Mouse (Mus musculus) kidney, postnatal 14 days (tissue): Measurements from ENCODE around the gene Gm17655.
"Not testable (repeated sequence)": the region's sequence is repeated elsewhere in the genome, so short reads cannot be mapped to it uniquely, and the experiment has no call there.

Experiments used
- DNase-seq: peaks from one replicate; pipeline ENCODE4 v3.0.0; 2022; ENCODE audit warnings: mixed read lengths

Gm17655 gene

DNA sequence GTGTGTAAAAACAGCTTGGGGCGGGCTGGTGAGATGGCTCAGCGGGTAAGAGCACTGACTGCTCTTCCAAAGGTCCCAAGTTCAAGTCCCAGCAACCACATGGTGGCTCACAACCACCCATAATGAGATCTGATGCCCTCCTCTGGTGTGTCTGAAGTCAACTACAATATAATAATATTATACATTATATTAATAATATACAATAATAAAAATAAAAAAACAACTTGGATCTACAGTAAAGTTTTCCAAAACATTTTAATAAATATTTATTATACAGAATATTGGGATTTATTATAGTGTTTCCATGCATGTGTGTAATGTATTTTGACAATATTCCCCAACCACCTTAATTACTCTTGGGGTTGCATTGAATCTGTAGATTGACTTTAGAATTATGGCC is at the start of gene Gm17655:
Gene Gm17655 (minus strand): TSS at position 101 of the 400 bp plus-strand sequence.
- not testable (repeated sequence) for DNase-seq

DNA sequence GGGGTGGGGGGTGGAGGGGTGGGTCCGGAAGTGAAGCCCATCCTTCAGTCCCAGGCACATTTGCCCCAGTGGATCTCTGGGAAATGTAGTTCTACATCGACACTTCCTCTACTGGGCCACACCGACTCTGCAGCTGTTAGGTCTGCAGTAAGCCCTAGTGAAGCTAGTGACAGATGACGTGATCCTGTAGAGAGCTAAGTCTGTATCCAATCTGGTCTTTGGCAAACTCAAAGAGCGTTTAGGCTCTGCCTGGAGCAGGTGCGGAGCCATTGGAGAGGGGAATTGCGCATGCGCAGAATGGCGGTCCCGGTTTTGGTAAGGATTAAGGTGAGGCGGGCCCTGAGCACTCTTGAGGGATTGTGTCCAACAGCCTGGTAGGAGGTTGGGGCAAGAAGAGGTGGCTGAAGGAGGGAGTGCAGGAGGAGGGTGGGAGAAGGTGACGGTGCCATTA is 37.7 kb upstream of the Gm17655 start, which contains the start of gene Zfp605:
Gene Zfp605 (plus strand): TSS at position 102 of the 451 bp plus-strand sequence.
- peak; percentile 91 for DNase-seq

DNA sequence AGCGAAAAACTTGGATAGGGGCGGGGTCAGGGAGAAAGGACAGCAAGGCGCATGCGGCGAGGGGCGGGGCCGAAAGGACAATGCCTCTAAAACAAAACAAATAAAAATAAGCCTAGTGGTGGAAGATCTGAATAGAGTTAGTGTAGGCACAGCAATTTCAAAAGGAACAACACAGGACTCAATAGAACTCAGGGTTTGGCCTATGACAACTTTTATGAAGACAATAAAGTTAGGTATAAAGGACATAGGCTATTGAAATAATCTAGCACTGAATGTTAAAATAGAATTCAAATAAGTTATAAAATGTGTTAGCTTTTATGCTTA is 36.0 kb upstream of the Gm17655 start:
- no peak for DNase-seq

DNA sequence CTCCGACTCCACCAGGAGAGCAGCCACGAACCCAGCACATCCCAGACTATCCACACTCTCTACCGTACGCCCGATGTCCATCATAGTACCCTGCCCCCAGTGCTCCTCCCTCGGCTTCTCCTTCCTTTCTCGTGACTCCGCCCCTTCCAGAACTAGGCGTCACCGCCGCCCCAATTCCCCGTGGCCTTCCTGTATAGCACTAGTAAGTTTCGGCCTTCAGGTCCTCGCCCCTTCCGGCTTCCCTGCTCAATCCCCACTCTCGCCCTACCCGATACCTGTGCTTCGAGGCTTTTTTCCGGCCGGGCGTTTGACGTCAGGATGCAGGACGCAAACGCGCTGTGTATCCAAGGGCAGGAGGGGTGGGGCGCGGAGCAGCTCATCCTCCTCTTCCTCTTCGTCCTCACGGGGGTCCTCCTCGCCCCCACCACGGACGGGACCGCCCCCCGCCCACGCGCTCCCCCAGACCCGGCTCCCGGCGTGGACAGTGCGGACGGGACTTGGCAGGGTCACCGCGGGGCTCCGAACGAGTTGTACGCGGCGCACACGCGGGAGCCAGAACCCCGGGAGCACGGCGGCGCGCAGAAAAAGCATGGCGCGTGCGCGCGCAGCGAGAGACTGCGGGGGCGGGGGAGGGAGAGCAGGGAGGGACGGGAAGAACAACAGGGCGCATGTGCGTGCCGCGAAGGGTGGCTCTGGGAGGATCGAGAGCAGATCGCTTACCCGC is 35.4 kb upstream of the Gm17655 start, which contains the start of gene Gtpbp6:
Gene Gtpbp6 (minus strand): TSS at position 617 of the 724 bp plus-strand sequence.
- DNase-seq: peak; percentile 98

DNA sequence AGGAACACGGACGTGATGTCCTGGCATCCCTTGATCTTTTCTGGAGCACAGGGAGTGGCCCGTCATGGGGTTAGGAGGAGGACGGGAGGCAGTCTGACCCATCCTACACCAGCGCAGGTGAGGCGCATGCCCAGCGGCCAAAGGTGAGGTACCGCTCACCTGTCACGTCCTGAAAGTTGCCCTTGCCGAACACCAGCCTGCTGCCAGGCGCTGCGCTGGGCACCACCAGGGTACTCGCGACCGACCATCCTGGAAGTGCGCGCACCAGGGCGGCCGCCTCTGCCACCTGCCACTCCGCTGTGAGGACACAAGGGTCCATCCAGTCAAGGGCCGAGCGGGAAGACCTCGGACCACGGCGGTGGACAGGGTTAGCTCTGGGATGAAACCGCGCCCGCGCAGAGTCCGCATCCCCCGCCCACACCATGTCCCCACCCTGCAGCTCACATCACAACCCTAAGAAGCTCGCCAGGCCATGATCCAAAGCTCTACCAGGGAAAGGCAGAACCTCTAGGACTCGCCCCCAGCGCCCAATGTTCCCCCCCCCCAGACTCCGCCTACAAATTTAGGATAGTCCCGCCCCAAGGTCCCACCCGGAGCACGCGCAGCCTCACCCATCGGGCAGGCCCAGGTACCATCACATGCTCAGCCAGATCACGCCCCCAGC is 34.7 kb upstream of the Gm17655 start:
- DNase-seq: peak; percentile 8

DNA sequence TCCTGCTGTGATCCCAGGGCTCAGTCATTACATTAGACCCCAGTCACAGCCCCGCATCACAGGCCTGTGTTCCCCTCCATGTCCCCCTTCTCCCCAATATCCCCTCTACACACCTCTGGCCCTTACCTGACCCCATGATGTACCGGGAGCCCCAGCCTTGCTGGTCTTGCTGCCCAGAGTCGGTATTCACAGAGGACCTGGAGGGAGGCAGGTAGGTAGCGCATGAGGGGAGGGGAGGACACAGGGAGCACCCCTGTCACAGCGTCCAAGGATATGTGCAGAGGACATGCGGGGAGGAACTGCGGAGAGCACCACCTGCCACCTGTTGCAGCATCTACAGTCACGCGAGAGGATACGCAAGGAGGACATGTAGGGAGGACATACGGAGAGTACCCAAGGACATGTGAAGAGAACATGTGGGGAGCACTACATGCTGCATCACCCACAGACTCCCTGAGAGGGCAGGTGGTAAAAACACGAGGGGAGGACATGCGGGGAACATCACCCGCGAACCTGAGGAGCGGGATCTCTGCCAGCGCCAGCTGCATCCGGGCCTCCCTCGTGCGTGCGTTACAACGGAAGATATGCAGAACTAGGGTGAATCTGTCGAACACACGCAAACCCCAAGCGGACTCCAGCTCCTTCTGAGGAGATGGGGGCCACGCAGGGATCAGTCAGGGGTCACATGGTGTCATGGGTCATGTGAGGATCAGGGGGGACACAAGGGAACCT is 34.0 kb upstream of the Gm17655 start:
- DNase-seq: no peak

DNA sequence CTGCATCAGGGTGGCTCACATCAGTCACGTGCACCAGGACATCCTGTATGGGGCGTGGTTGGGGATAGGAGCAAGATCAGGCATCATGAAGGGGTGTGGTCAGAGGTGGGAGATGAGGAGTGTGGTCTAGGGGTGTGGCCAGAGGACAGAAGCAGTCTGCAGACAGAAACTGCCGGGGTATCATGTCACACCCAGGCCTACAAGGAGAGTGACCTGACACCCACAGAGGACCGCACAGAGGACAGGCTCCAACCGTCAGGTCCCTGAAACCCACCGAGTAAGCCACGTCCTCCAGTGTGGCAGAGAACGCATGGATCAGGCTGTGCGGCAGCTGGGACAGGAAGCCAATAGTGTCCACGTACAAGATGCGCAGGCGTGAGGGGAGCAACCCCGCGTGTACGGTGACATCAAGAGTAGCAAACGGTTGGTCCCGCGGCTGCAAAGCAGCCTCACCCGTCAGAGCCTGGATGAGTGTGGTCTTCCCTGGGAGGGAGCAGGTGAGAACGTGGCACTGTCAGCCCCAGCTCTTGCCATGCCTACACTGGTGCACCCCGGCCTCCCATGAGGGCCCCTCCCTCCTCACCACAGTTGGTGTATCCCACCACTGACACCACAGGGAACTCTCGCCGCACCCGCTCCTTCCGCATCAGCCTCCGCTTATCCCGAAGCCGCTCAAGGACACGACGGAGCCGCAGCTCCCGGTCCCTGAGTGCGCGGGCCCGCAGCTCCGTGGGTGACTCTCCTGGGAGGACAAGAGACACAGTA is 32.5 kb upstream of the Gm17655 start:
- no peak for DNase-seq

DNA sequence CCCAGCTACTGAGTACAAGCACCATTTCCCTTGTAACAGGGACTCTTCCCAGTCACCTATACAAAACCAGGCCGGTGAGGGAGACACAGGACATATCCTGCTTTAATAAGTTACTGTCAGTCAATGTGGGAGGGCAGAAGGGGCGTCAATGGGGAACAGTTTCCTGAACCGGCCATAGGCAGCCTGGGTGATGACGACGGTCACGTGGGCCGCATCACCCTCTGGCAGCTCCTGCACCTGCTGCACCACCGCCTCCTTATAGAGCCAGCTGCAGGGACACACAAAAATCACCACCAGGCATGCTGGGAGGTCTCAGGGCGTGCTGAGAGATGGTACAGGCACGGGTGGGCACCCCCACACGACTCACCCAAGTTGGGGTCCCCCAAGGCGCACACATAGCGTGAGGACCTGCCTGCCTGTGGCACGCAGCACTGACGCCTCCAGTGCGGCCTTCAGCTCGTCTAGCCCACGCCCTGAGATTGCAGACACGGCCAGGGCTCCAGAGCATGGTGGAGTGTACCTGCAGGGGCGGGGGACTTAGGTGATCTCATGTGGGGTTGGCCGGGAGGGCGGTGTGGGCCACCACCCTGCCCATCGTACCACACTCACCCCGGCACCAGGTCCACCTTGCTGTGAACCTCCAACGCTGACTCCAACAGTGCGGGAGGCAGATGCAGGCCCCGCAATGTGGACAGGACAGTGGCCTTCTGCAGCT is 31.7 kb upstream of the Gm17655 start:
- no peak for DNase-seq

DNA sequence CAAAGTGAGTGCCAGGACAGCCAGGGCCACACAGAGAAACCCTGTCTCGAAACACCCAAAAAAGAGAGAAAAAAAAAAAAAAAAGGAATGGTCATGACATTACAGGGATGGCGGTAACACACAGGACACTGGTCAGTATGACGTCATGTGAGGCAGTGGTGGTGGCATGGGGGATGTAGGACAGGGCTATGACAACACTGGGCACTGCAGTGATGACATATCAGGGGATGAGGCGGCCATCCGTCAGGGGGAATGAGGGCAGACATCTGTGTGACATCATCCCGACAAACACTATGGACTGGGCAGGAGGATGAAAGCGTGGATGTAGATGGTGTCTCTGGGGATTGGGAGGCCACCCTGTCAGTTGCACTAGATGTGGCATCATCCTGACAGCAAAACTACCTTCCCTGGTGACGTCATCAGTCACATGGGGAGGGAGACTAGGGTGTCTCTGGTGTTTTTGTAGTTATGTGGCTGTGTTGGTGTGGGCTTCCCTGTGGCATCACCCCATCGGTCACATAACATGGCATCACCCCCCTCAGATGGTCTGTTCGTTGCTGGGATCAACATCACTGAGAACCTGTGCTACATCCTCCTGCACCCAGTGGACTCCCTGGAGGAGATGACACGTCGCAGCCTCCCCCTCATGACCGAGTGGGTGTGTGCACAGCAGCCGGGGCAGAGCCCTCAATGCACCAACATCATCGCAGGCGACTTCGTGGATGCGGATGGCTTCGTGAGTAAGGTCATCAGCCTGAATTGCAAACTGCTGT is 30.7 kb upstream of the Gm17655 start:
- no peak for DNase-seq

DNA sequence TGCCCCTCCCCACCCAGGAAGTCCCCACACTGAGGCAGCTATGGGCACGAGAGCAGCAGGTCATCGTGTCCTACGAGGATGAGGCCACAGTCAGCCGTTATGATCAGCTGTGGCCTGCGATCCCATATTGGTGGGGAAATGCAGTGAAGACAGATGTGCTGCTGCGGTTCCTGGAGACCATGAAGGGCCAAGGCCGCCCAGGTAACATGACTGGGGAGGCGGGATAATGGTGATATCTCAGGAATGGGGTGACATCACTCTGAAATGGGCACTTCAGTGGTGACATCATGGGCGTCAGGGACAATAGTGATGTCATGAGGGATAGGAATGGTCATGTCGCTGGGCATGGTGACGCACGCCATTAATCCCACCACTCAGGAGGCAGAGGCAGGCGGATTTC is 30.1 kb upstream of the Gm17655 start:
- no peak for DNase-seq

DNA sequence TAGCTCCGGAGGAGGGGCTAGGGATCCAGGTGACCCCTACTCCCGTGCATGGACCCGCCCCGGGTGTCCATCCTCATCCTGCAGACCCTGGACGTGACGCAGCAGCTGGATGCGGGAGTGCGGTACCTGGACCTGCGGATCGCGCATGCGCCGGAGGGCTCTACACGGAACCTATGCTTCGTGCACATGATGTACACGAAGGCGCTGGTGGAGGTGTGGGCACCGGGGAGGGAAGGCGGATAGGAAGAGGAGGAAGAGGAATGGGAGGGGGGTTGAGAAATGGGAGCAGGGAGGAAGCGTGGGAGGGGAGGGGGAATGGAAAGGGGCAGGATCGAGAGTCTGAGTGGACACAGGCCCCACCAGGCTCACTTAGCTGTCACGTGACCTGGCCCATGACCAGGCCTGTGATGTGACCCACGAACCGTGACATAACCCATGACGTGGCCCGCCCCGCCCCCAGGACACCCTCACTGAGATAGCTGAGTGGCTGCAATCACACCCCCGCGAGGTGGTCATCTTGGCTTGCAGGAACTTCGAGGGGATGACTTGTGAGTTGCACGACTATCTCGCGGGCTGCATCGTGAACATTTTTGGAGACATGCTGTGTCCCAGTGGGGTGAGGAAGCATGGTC is 29.5 kb upstream of the Gm17655 start:
- DNase-seq: peak; percentile 61

DNA sequence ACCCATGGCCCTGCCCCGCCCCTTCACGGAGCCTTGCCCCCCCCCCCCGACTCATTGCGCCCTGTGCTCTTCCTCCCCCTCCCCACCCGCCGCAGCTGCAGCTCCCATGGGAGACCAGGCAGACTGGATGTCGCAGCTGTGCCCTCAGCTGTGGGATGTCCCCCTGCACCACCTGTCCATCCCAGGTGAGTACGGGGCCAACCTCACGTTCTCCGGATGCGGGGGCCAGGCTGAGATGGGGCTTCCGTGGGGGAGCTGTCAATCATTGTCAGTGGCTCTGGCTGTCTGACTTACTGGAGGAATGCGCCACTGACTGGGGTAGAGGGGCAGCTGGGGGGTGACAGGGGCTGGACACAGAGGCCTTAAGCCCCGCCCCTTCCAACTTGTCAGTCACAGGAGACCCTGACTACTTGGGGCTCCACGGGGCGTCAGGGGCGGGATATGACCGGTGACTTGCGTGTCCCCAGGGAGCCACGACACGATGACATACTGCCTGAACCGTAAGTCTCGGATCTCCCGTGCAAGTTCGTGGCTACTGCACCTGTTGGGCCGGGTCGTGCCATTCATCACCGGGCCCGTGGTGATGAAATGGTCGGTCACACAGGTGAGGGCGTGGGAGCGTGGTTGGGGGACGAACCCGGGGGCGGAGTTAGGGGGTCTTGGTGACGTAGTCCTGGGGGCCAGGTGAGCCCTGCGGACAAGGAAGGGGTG is 28.8 kb upstream of the Gm17655 start:
- DNase-seq: peak; percentile 41

DNA sequence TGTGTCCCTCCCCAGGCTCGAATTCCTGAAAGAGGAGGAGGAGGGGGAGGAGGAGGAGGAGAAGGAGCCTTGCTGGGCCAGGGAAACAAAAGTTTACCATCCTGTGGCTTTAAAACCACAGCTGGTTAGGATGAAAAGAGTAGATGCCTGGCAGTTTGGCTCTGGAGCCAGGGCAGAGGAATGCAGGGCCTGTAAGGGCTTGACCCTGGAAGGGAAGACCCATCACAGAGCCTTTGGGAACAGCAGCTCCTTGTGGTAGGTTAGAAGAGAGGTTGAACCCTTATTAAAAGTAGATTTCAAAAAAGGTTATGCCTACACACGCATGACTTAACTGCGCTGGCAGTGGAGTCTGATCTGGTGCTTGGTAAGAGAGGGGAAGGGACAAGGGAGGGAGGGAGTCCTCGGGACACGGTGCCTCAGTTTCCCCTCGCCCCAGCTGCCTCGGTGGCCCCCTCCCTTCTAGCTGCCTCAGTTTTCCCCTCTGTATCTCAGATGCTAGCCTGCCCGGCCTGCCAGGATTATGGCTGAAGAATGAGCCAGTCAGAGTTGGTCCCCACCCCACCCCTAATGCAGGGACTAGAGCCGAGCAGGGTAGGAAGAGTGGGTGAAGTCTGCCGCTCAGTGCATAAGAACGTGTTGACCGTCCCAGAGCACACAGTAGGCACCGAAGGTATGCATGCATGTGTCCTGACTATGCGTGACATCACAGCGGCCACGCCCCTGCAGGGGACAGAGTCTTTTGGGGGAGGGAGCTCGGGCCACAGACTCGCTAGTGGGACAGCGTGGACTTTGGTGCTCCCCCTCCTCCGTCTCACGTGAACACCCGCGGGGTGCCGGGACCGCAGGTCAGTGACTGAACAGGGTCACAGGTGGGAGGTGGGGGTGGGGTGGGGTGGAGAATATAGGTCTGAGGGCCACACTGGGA is 27.6 kb upstream of the Gm17655 start, which contains the start of gene Plcxd1:
Gene Plcxd1 (plus strand): TSS at position 314 of the 925 bp plus-strand sequence.
- peak; percentile 53 for DNase-seq

DNA sequence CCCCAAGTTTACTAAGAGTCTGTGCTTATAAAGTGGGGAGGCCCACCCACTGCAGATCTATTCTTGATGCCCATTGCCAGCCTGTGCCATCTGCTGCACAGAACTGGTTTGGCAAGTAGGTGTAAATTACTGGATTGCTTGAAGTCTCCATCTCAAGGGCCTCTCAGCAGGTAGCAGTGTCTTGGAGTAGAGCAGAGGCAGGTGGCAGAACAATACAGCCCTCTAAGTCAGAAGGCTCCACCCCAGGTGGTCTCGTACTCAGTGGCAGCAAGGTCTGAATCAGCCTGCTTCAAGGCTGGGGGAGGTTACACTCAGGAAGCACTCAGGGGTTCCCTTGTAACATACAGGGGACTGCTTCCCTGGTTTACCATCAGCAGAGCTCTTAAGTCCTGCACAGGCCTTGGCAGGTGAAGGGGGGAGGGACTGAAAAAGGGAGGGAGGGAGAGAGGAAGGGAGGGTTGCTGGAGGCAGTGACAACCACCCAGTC is 26.7 kb upstream of the Gm17655 start:
- no peak for DNase-seq

DNA sequence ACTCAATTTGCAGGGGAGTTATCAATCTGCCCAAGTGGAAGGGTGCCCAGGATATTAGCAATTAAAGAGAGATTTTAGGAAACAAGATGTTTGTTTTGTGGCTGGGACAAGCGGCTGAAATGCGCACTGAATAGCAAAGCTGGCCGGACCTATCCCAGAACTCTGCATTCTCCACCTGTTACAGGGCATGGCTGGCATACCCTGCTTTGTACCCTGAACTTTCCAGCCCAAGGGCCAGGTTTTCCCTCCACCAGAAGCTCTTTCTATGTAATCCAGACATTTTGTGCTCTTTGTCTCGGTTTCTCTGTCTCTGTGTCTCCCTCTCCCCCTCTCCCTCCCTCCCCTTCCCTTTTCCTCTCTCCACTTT is 22.5 kb upstream of the Gm17655 start:
- no peak for DNase-seq

DNA sequence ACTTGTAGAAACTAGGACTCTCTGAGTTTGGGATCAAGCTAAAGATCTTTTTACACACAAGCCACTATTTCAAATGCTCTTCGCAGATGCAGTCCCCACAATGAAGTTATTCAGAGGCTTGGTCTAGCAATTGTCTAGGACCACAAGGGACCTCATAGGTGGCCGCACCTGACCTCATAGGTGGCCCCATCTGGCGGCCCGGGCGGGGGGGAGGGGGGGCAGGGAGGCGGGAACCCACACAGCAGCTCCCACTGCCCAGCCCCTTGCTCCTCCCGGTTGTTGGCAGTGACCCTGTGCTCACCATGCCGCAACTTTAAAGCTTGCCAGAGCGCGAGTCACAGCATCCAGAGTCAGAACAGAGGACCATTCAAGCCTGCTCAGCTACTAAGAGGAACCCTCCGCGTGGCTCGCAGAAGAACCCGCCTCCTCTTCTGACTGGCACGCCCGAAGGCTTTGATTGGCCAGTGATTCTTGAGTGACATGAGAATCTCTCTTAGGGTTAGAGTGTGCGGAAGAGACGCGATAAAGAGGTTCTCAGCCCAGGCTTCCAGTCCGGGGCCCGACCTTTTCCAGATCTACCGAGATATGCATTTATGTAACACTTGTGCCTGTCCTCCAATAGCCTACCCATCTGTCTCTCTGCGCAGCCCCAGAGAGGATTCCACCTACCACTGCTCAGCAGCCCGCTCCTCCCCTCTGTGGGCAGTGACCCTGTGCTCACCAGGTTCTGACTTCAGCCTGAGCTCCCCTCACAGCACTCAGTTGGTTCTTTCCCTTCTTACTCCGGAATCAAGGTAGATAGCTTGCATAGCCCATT is 21.9 kb upstream of the Gm17655 start, which contains the start of gene Gm35315:
Gene Gm35315 (minus strand): TSS at position 391 of the 817 bp plus-strand sequence.
- peak; percentile 91 for DNase-seq

DNA sequence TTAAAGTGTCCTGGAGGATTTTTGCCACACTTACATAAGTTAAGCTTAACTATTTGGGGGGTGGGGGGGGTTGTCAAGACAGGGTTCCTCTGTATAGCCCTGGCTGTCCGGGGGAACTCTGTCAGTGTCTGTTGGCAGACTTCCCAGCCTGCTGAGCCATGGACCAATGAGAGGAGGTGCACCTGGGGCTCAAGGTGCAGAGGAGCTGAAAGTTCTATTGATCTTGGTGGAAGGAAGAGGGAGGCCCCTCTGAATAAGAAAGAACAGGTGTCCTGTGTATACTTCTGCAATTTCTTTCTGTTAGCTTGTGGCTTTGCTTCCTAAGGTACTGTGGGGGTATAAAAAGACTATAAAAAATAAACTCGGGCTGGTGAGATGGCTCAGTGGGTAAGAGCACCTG is 19.2 kb upstream of the Gm17655 start:
- DNase-seq: no peak
